ENCODE assay signal across 8 mouse cellular contexts in the genomic region with DNA sequence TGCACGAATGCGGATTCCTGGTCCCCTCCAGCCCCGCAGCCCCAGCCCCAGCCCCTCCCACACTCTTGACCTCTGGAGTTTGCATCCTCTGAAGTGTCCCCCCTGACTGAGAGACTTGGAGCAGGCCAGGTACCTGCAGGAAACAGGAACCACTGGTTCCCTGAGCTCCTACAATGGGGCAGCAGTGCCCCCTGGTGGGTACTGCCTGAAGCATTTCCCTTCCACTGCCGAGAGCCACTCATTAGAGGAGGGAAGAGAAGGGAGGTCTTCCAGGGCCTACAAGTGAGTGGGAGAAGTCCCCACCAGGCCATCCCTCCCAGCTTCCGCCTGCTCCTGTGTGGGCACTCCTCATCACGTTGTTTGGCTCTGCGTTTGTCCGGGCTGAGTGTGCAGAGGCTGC. TPM values are rescaled to one million over a fixed set of nuclear protein-coding genes. Genes with fewer than 3 reads are reported as not detected.
DNase-seq lines count a peak whose midpoint lies in the region; ATAC-seq lines count a peak whose summit lies in the region.

No protein-coding gene starts in this region.

- H3K4me3 ChIP-seq in hindbrain, embryonic 14.5 days (replicated peaks; ENCODE audit: low read length), result no peak overlapping the region

- H3K4me1 ChIP-seq in hindbrain, embryonic 14.5 days (replicated peaks; ENCODE audit: control insufficient read depth, insufficient read depth, low read length), result no peaks in the 10 kb centered on the region

- peak; percentile 76 for ATAC-seq in hindbrain, embryonic 14.5 days (ENCODE audit: low FRiP score)

- H3K4me2 ChIP-seq in hindbrain, embryonic 14.5 days (replicated peaks), result no peak overlapping the region

- H3K9me3 ChIP-seq in hindbrain, embryonic 14.5 days (ENCODE audit: control insufficient read depth, low read length), result no peaks in the 10 kb centered on the region

- H3K9ac ChIP-seq in hindbrain, embryonic 14.5 days, result no peak overlapping the region

- no peaks in the 10 kb centered on the region for H3K27me3 ChIP-seq in hindbrain, embryonic 14.5 days (ENCODE audit: control insufficient read depth, insufficient read depth, low read length)

- H3K27ac ChIP-seq in hindbrain, embryonic 14.5 days, result no peak overlapping the region

- DNase-seq in R1 (ENCODE audit: low read depth, low spot score), result peak; percentile 77
- peak; percentile 80 for DNase-seq in cerebellum, adult 9-11 months
- DNase-seq in frontal cortex, adult 2 months (ENCODE audit: extremely low spot score in 1 of 2, low spot score in 1 of 2), result peak; percentile 41 to 90
- peak; percentile 93 for DNase-seq in hindbrain, embryonic 14.5 days (ENCODE audit: low spot score)
- peak; percentile 74 to 76 for DNase-seq in layer of hippocampus, postnatal 36 days
- peak; percentile 73 to 82 for DNase-seq in lung, postnatal 4 days
- peak; percentile 81 to 85 for DNase-seq in right cerebral cortex, adult 2 months (ENCODE audit: low spot score in 2 of 2)
- DNase-seq in urinary bladder, postnatal 10 days (ENCODE audit: low spot score), result peak; percentile 42

- no peaks in the 10 kb centered on the region for H3K36me3 ChIP-seq in hindbrain, embryonic 14.5 days (replicated peaks; ENCODE audit: control insufficient read depth, insufficient read depth)

- 11% methylated on average over 8 of the region's 8 CpGs for WGBS in hindbrain, embryonic 14.5 days

RNA-seq across cellular contexts. Expression of gene Cd82, which starts 44.5 kb away (rescaled TPM):
- polyA plus RNA-seq in frontal cortex, adult 2 months (2012; rRNA removed), result 28.7 and 30.1 TPM in 2 replicates
- polyA plus RNA-seq in hindbrain, embryonic 14.5 days (2014; fragmentation: Nextera tagmentation; extraction: Ambion mirVana), result 14.2 and 20.0 TPM in 2 replicates
- total RNA-seq in layer of hippocampus, postnatal 36 days (2021), result 10 to 100 TPM; 21.6 to 23.5 TPM

Comparison
In these comparisons a context has a peak if more than half of its experiments do, and no peak if none do; other contexts are left out.
1. DNase-seq: peak in every context shown above with its lines; median percentile 93 in hindbrain, embryonic 14.5 days; 83 in right cerebral cortex, adult 2 months; 80 in cerebellum, adult 9-11 months; 78 in lung, postnatal 4 days; 77 in R1; 75 in layer of hippocampus, postnatal 36 days; 66 in frontal cortex, adult 2 months; 42 in urinary bladder, postnatal 10 days.